Mouse (Mus musculus): ENCODE data around the gene Dcp1b. TPM values are rescaled to one million over a fixed set of nuclear protein-coding genes. Genes with fewer than 3 reads are reported as not detected.
"Not testable (repeated sequence)": the region's sequence is repeated elsewhere in the genome, so short reads cannot be mapped to it uniquely, and the experiment has no call there.

Gene Dcp1b
- polyA plus RNA-seq, 1 experiment: 19.6 TPM

GRCm38 (mm10) chr6:119204286-119204685 is 29.2 kb downstream of the Dcp1b start:
- H3K4me1 ChIP-seq (ENCODE audit: control insufficient read depth, insufficient read depth, low read length): no peaks in the 10 kb centered on the region
- 79% methylated on average over 7 of the region's 7 CpGs for WGBS
- no peak for DNase-seq
- no peak overlapping the region for H3K4me3 ChIP-seq (replicated peaks; ENCODE audit: extremely low read depth, low read depth, low read length)
- no peak for TF ChIP-seq CTCF (IDR thresholded peaks at IDR 0.05; ENCODE audit: insufficient read depth, low read length)
- no peak for TF ChIP-seq POLR2A (IDR thresholded peaks at IDR 0.05; ENCODE audit: borderline replicate concordance, extremely low read depth, low read depth, low read length)

DNA sequence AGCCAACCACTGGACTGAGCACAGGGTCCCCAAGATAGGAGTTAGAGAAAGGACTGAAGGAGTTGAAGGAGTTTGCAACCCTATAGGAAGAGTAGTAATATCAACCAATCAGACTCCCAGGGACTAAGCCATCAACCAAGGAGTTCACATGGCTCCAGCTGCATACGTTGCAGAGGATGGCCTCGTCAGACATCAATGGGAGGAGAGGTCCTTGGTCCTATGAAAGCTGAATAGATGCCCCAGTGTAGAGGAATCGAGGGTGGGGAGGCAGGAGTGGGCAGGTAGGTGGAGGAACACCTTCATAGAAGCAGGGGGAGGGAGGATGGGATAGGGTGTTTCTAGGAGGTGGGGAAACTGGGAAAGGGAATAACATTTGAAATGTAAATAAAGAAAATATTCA is 29.9 kb downstream of the Dcp1b start:
- 73% methylated on average over 3 of the region's 3 CpGs for WGBS
- Histone ChIP-seq H3K4me1 (ENCODE audit: control insufficient read depth, insufficient read depth, low read length) (no peaks in the 10 kb centered on the region), H3K4me3 (replicated peaks; ENCODE audit: extremely low read depth, low read depth, low read length) (no peak overlapping the region)
- DNase-seq: no peak
- TF ChIP-seq POLR2A (IDR thresholded peaks at IDR 0.05; ENCODE audit: borderline replicate concordance, extremely low read depth, low read depth, low read length) (no peak), CTCF (IDR thresholded peaks at IDR 0.05; ENCODE audit: insufficient read depth, low read length) (no peak)

DNA sequence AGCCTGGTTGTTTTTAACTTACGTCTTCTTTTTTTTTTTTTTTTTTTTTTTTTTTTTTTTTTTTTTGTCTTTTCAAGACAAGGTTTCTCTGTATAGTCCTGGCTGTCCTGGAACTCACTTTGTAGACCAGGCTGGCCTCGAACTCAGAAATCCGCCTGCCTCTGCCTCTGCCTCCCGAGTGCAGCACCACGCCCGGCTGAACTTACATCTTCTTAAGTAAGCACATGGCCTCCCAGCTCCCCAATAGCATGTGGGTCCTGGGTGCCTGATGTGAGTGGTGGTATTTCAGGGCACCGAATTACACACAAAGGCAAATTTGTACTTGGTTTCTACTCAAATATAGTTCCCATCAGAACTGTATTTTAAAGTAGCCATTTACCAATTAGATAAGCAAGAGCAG is 31.0 kb downstream of the Dcp1b start:
- 91% methylated on average over 7 of the region's 7 CpGs for WGBS
- not testable (repeated sequence) for H3K4me1 ChIP-seq (ENCODE audit: control insufficient read depth, insufficient read depth, low read length); H3K4me3 ChIP-seq (replicated peaks; ENCODE audit: extremely low read depth, low read depth, low read length); DNase-seq

- WGBS: 79% methylated on average over 5 of the region's 5 CpGs
- no peak for TF ChIP-seq POLR2A (IDR thresholded peaks at IDR 0.05; ENCODE audit: borderline replicate concordance, extremely low read depth, low read depth, low read length)
- TF ChIP-seq CTCF (IDR thresholded peaks at IDR 0.05; ENCODE audit: insufficient read depth, low read length): no peak
- H3K4me3 ChIP-seq (replicated peaks; ENCODE audit: extremely low read depth, low read depth, low read length): no peak overlapping the region
- H3K4me1 ChIP-seq (ENCODE audit: control insufficient read depth, insufficient read depth, low read length): no peaks in the 10 kb centered on the region
- no peak for DNase-seq
Observed at GRCm38 (mm10) chr6:119213375-119213774, 38.3 kb downstream of the Dcp1b start.

GRCm38 (mm10) chr6:119214190-119214589 is 39.1 kb downstream of the Dcp1b start:
- TF ChIP-seq POLR2A (IDR thresholded peaks at IDR 0.05; ENCODE audit: borderline replicate concordance, extremely low read depth, low read depth, low read length) (no peak), CTCF (IDR thresholded peaks at IDR 0.05; ENCODE audit: insufficient read depth, low read length) (no peak)
- no peak overlapping the region for H3K4me3 ChIP-seq (replicated peaks; ENCODE audit: extremely low read depth, low read depth, low read length)
- no peak for DNase-seq
- 88% methylated on average over 6 of the region's 6 CpGs for WGBS
- H3K4me1 ChIP-seq (ENCODE audit: control insufficient read depth, insufficient read depth, low read length): no peaks in the 10 kb centered on the region

DNA sequence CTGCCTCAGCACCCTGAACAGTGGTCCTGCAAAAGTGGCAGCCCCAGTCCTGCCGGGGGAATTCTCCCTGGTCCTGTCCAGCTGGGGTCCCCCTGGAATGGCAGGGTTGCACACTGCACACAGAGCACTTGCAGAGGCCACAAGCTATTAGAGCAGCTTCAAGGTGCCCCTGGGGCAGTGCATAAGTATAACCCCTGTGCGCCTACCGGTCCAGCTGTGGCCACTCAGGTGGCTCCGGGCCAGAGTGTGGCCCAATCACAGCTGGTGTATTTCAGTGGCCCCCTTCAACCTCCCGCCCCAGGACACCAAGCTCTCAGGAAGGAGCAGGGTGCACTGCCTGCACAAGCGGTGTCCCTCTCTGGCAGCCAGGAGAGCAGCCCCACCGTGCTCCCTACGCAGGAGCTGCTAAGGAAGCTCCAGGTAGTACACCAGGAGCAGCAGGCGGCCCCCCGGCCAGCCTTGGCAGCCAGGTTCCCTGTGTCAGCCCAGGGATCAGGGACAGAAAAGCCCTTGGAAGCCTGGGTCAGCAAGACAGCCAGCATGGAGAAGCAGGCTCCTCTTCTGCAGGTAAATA is 40.1 kb downstream of the Dcp1b start:
- Histone ChIP-seq H3K4me1 (ENCODE audit: control insufficient read depth, insufficient read depth, low read length) (no peaks in the 10 kb centered on the region), H3K4me3 (replicated peaks; ENCODE audit: extremely low read depth, low read depth, low read length) (no peak overlapping the region)
- TF ChIP-seq CTCF (IDR thresholded peaks at IDR 0.05; ENCODE audit: insufficient read depth, low read length): no peak
- TF ChIP-seq POLR2A (IDR thresholded peaks at IDR 0.05; ENCODE audit: borderline replicate concordance, extremely low read depth, low read depth, low read length): no peak
- whole genome bisulfite sequencing: 79% methylated on average over 10 of the region's 10 CpGs
- DNase-seq: no peak

DNA sequence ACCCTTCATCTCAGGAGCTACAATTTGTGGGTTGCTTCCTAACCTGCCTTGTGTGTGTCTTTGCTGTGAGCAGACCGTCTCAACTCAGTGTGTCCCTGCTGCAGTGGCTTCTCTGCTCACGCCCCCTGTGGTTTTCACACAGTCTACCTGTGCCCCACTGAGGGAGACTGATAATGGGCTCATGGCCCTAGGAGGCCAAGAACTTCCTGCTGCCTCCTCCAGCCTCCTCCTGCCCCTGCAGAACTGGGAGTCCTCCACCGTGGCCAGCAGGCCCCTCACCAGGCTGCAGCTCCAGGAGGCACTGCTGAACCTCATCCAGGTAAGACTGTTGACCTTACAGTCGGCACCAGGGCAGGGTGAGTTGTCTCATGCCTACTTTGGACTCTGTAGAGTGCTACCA is 42.6 kb downstream of the Dcp1b start:
- WGBS: 54% methylated on average over 4 of the region's 4 CpGs
- TF ChIP-seq POLR2A (IDR thresholded peaks at IDR 0.05; ENCODE audit: borderline replicate concordance, extremely low read depth, low read depth, low read length) (no peak), CTCF (IDR thresholded peaks at IDR 0.05; ENCODE audit: insufficient read depth, low read length) (no peak)
- no peak for DNase-seq
- Histone ChIP-seq H3K4me3 (replicated peaks; ENCODE audit: extremely low read depth, low read depth, low read length) (no peak overlapping the region), H3K4me1 (ENCODE audit: control insufficient read depth, insufficient read depth, low read length) (no peaks in the 10 kb centered on the region)

DNA sequence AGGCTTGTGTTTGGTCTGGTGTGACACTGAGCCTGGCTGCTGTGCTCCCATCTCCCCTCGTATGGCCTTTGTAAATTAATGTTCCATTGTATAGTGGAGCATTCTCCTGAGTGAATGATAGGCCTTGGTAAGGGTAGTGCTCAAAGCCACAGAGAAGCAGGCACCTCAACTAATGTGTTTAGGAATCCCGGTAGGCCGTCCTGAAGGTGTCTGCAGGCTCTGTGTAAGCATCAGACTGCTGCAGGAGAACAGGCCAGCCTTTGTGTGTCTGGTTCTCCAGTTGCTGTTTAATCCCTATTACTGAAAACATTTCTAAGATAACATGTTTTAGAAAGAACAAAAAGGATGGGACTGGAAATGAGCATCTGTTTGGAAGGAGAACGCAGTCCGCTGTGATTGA is 43.5 kb downstream of the Dcp1b start:
- no peak for DNase-seq
- Histone ChIP-seq H3K4me1 (ENCODE audit: control insufficient read depth, insufficient read depth, low read length) (no peaks in the 10 kb centered on the region), H3K4me3 (replicated peaks; ENCODE audit: extremely low read depth, low read depth, low read length) (no peak overlapping the region)
- TF ChIP-seq CTCF (IDR thresholded peaks at IDR 0.05; ENCODE audit: insufficient read depth, low read length) (no peak), POLR2A (IDR thresholded peaks at IDR 0.05; ENCODE audit: borderline replicate concordance, extremely low read depth, low read depth, low read length) (no peak)
- 92% methylated on average over 5 of the region's 5 CpGs for WGBS

DNA sequence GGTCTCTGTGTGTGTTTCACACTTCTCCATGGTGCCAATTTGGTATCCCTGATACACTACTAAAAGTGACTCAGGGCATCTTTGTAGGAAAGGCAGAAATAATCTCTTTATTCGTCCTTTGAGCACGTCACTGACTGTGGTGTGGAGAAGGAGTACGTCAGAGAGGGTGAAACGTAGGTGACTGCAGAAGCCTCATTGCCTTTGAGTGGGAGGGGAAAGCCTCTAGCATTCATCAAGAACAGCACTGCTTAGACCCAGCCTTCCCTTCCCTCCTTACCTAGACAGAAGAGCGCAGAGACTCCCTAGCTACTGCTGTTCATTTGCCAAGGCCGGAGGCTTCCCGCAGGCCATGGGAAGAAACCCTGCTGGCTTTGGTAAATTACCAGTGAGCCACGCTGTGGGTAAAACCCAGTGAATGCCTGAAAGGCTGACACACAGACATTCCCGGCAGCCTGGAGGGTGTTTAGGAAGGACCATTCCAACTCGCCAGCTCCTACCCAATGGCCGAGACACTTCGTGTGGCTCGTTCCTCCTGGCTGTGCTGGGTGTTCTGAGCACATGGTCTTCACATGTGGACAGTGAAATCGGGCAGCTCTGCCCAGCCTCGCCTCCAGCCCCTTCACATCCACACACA is 44.3 kb downstream of the Dcp1b start:
- 82% methylated on average over 15 of the region's 15 CpGs for WGBS
- TF ChIP-seq CTCF (IDR thresholded peaks at IDR 0.05; ENCODE audit: insufficient read depth, low read length): no peak
- TF ChIP-seq POLR2A (IDR thresholded peaks at IDR 0.05; ENCODE audit: borderline replicate concordance, extremely low read depth, low read depth, low read length): no peak
- no peaks in the 10 kb centered on the region for H3K4me1 ChIP-seq (ENCODE audit: control insufficient read depth, insufficient read depth, low read length)
- H3K4me3 ChIP-seq (replicated peaks; ENCODE audit: extremely low read depth, low read depth, low read length): no peak overlapping the region
- no peak for DNase-seq

DNA sequence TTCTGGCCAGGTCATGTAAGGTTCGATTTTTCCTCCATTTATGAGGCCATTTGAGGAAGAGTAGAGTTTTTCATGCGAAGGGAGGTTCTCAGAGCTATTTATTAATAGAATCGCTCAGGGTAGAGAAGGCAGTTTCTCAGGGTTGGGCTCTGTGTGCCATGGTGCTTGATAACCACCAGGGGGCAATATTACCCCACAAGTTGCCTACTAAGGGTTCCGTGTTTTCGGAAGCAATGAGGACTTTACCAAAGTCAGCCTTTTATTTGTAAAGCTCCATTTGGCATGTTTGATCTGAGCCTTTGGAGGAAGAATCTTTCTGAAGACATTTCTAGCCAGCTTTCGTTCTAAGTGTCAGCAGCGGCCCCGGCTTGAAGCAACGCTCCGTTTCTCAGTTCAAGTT is 45.2 kb downstream of the Dcp1b start:
- Histone ChIP-seq H3K4me1 (ENCODE audit: control insufficient read depth, insufficient read depth, low read length) (no peaks in the 10 kb centered on the region), H3K4me3 (replicated peaks; ENCODE audit: extremely low read depth, low read depth, low read length) (no peak overlapping the region)
- DNase-seq: peak; percentile 34
- 38% methylated on average over 10 of the region's 10 CpGs for WGBS
- TF ChIP-seq CTCF (IDR thresholded peaks at IDR 0.05; ENCODE audit: insufficient read depth, low read length): peak; percentile 77
- TF ChIP-seq POLR2A (IDR thresholded peaks at IDR 0.05; ENCODE audit: borderline replicate concordance, extremely low read depth, low read depth, low read length): no peak
